10 mouse cellular contexts compared by ENCODE assay signal in genomic region chr3:97332172-97332571, GRCm38 (mm10). TPM values are rescaled to one million over a fixed set of nuclear protein-coding genes. Genes with fewer than 3 reads are reported as not detected.
DNase-seq lines count a peak whose midpoint lies in the region; ATAC-seq and TF ChIP-seq lines count a peak whose summit lies in the region.
"Had no signal": no experiment of that assay in that cellular context is flagged by ENCODE, and none has a peak within 500 bp of the region (broad histone marks: within the 10 kb centered on the region; RNA-seq: fewer than 3 reads in every experiment).

No protein-coding gene starts in this region.

- CTCF ChIA-PET in Patski (lab: Charles Lee) = interaction anchor here (1.0 to 2.0 kb wide), 3 partner anchors 18 to 131 kb away, joined by 4 to 9 read pairs (median 5); partner anchors contain the start of gene Bcl9

- POLR2A ChIA-PET in Patski (lab: Charles Lee) = no interaction called here

- in situ Hi-C loops in Patski (cut with MboI; ENCODE audit: low pct_unique_long_range_greater_than_20kb) = loop anchor here (25.0 kb wide), 1 partner anchor 245 kb away; no protein-coding TSS in a partner anchor

- ATAC-seq in Patski = no peak
- no peak for ATAC-seq in erythroid progenitor cell, adult 5-6 weeks (replicated peaks; ENCODE audit: low FRiP score, poor library complexity, severe bottlenecking)
- ATAC-seq: midbrain, embryonic 13.5 days had no signal

- no peak overlapping the region for H3K27ac ChIP-seq in layer of hippocampus, adult 2 months
- H3K27ac ChIP-seq: midbrain, embryonic 13.5 days had no signal

- no peak overlapping the region for H3K4me3 ChIP-seq in layer of hippocampus, adult 2 months
- H3K4me3 ChIP-seq: midbrain, embryonic 13.5 days had no signal

- H3K27me3 ChIP-seq in Patski = no peaks in the 10 kb centered on the region
- H3K27me3 ChIP-seq: midbrain, embryonic 13.5 days had no signal

- peak; percentile 19 to 39 for DNase-seq in adrenal gland, adult 18-20 months (ENCODE audit: low spot score in 2 of 2)
- no peak for DNase-seq in adrenal gland, postnatal 4 days (ENCODE audit: low spot score in 2 of 2)
- DNase-seq in layer of hippocampus, adult 2 months (ENCODE audit: low spot score in 2 of 2) = peak in 1 of 2 experiments; percentile 44
- no peak for DNase-seq in layer of hippocampus, adult 8-10 months (ENCODE audit: low spot score in 2 of 2)
- DNase-seq in Patski (ENCODE audit: low read depth, low spot score) = no peak
- DNase-seq in lung, postnatal 14 days = peak; percentile 42
- no peak for DNase-seq in frontal cortex, postnatal 36 days (ENCODE audit: low spot score in 2 of 2)
- DNase-seq: retina, postnatal 1 day had no signal

- TF ChIP-seq CTCF in layer of hippocampus, adult 2 months (conservative IDR thresholded peaks at IDR 0.05) = peak; percentile 73
- TF ChIP-seq CTCF in Patski (IDR thresholded peaks at IDR 0.05) = peak; percentile 72

RNA-seq across cellular contexts. Expression of gene Bcl9, which starts 34.5 kb away (rescaled TPM):
- total RNA-seq in adrenal gland, adult 18-20 months (2021) = 10 to 100 TPM; 10.7 to 12.8 TPM
- total RNA-seq in adrenal gland, postnatal 4 days (2021) = 10 to 100 TPM; 38.0 to 46.6 TPM
- 10 to 100 TPM; 64.7 to 67.6 TPM for total RNA-seq in layer of hippocampus, adult 2 months (2021)
- 10 to 100 TPM; 59.3 to 69.9 (median 65.3) TPM for total RNA-seq in layer of hippocampus, adult 8-10 months (2022)
- 37.5 TPM for polyA plus RNA-seq in Patski (2021)
- total RNA-seq in erythroid progenitor cell, adult 5-6 weeks (2015; ENCODE audit: low replicate concordance) = 14.4 and 45.7 TPM in 2 replicates
- 0.13 and 0.76 TPM in 2 replicates for total RNA-seq in erythroid progenitor cell, adult 5-6 weeks (2017; ENCODE audit: low replicate concordance)

Comparison
In these comparisons a context has a peak if more than half of its experiments do, and no peak if none do; other contexts are left out.
1. DNase-seq: peak in adrenal gland, adult 18-20 months (2 of 2) and lung, postnatal 14 days (single experiment); none in adrenal gland, postnatal 4 days (0 of 2), layer of hippocampus, adult 8-10 months (0 of 2), Patski (single experiment) and frontal cortex, postnatal 36 days (0 of 2).